Mouse (Mus musculus) CD8-positive naive resting alpha-beta T cell, adult 2 months (primary cell): Measurements from ENCODE around the gene Eef2k.
"Not testable (repeated sequence)": the region's sequence is repeated elsewhere in the genome, so short reads cannot be mapped to it uniquely, and the experiment has no call there.

Source experiments
- DNase-seq, 2 experiments: peaks; one replicate each; pipeline ENCODE4 v3.0.0; 2022; ENCODE audit warnings: low read depth in 2 of 2, low spot score in 2 of 2

The Eef2k gene

DNA sequence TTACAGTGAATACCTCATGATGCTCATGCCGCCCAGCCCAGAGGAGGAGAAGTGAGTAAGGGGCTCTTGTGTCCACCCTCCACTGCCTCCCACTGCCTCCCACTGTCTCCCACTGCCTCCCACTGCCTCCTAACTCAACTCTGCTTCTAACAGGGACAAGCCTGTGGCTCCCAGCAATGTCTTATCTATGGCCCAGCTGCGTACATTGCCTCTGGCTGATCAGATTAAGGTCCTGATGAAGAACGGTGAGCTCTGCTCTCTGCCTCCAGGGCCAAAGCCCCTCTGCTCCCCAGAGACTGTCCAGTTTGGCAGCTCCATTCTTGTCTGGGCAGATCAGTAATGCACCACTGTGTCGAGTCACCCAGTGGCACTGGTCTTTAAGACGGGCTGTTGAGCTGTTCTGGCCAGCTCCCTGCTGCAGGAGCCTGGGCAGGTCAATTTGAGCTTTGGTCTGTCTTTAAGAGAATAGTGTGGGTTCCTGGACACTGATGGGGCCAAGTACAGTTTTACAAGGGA lies 91.1 kb downstream of the Eef2k start:
- no peak for DNase-seq

DNA sequence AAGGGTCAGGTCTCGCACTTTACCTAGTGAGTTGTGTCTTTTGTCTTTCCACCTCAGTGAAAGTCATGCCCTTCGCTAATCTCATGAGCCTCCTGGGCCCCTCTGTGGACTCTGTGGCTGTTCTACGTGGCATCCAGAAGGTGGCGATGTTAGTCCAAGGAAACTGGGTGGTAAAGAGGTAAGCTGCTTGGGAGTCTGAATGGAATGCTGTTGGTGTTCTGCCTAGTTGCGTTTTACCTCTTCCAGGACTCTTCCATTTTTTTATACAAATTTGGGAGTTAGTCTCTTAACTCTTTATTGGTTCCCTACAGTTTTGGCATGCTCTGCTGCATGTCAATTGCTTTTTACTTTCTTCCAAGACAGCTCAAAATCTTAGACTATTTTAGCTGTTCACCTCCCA lies 92.1 kb downstream of the Eef2k start:
- DNase-seq = peak; percentile 47 to 52

DNA sequence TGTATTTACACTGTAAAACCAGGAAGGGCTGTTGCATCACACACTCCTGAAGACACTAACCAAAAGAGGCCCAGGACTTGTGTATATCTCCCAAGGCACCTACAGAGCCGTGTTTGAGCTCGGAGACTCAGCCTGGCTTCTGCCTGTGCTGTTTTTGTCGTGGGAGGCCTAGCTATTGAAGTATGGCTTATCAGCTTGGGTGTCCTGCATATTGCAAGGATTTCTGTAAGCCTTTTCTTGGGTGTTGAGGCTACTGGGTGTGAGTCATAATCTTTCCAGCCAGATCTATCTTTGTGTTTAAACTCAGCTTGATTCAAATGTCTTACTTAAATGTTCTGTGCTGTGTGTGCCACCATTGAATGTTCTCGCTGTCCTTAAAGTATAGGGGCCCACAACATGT lies 93.9 kb downstream of the Eef2k start:
- DNase-seq = no peak

DNA sequence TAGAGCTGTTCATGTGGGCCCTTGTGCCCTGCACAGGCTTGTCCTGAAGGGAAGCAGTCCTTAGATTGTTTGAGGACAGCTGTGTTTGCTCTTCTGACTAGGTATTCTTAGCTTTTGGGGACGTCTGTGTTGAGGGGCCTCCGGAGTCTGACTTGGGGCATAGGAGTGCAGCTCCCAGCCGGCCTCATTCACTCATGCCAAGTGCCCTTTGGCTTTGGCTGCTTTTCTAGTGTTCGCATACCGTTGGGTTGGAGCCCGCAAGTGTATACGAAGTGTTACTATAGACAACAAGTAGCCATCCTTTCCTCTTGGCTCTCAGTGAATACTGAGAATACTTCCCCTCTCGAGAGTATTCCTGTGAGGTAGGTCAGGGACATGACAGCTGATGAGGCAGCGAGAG lies 95.6 kb downstream of the Eef2k start:
- no peak for DNase-seq

DNA sequence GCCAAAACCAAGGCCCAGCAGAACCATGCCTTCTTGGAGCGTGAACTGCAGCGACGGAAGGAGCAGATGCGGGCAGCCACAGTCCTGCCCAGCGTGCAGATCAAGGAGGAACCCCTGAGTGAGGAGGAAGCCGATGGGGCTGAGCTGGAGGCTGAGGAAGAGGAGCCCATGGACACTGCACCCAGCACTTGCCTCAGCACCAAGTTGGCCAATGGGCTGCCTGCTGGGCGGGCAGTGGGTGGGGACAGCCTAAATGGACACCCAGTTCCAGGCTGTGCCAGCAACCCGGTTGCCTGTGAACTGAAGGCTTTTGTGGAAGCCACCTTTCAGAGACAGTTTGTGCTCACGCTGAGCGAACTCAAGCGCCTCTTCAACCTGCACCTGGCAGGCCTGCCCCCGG lies 97.7 kb downstream of the Eef2k start:
- DNase-seq = no peak

DNA sequence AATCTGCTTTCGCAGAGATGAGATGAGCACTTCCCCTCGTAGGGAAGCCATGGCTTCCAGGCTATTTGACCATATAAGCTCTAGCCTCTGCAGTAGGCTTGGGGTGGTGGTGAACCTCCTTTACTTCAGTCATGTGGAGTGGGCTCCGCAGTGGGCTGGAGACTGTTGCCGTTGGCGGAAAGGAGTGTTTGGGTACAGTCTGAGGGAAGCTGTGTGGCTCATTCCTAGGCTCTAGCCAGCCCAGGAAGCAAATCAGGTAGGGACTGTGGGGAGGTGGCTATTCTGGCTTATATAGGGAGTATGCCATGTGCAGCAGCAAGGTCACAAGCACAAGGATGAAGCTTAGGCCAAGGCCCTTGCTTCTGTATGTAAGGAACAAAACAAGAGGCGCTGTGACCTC lies 98.6 kb downstream of the Eef2k start:
- no peak for DNase-seq

DNA sequence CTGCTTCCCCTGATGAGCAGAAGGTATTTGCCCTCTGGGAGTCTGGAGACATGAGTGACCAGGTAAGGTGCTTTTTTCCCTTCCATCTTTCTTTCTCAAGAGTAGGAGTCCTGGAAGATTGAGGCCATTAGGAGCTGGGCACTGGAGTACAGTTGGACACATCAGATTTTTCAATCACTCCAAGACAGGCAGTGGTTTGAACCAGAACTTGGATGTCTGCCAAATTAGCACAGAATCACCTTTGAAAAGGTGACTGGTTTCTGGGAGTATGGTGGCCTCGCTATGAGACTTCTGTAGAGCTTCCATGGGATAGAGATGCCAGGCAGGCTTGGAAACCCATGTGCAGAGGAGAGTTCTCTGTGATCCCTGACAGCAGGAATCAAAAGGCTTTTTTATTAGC lies 99.9 kb downstream of the Eef2k start:
- no peak for DNase-seq

DNA sequence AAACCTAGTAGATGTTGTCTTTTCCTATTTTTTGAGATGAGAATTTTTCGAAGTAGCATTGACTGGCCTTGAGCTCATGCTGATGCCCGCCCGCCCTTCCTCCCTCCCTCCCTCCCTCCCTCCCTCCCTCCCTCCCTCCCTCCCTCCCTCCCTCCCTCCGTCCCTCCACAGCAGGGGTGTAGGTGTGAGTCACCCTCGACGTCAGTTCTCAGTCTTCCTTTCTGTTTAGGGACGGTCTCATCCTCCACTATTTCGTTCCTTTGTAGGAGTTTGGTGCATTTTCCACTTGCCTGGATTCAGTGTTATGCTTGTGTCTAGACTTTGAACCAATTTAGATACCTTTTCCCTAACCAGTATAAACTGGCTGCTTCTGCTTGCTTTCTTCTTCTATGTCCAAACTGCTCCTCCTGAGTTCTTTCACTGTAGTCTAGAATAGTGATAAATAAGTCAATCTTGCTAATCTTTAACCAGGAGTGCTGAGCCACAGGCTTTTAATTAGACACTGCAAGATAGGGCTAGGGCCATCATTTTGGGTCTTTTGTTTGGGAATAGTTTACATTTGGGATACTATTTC lies 101.4 kb downstream of the Eef2k start:
- DNase-seq = no peak

DNA sequence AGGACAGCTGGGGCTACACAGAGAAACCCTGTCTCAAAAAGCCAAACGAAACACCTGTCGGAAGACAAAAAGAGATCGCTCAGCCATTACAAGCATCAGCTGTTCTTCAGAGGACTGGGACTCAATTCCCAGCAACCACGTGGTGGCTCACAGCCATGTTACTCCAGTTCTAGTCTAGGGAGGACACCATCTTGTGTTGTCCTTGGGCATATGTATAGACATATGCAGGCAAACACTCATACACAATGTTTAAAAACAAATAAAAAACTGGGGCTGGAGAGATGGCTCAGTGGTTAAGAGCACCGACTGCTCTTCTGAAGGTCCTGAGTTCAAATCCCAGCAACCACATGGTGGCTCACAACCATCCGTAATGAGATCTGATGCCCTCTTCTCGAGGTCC lies 111.0 kb downstream of the Eef2k start:
- DNase-seq = not testable (repeated sequence)
